Mouse (Mus musculus) olfactory bulb, adult 2 months (tissue): ENCODE measurements around the gene Rpl27. TPM values are rescaled to one million over a fixed set of nuclear protein-coding genes. Genes with fewer than 3 reads are reported as not detected.
"Not testable (repeated sequence)": the region's sequence is repeated elsewhere in the genome, so short reads cannot be mapped to it uniquely, and the experiment has no call there.

Source experiments
- H3K27ac ChIP-seq: fragments of 200-500 bp; 2 replicates; pipeline ENCODE4 v1.5.1; 2012; ENCODE audit warnings: low read depth, low read length; ENCODE audit not compliant: insufficient read depth
- H3K4me1 ChIP-seq: fragments of 200-500 bp; 2 replicates; pipeline ENCODE4 v1.6.1; 2012; ENCODE audit warnings: low read length; ENCODE audit not compliant: control insufficient read depth, insufficient read depth
- H3K4me3 ChIP-seq: fragments of 200-500 bp; 2 replicates; pipeline ENCODE4 v1.5.1; 2012; ENCODE audit warnings: mild to moderate bottlenecking, low read depth, low read length, moderate library complexity; ENCODE audit not compliant: insufficient read depth
- CTCF ChIP-seq: fragments of 200-500 bp; IDR thresholded peaks from 2 replicates; pipeline ENCODE4 v1.5.1; 2012; ENCODE audit warnings: low read depth, mild to moderate bottlenecking, low read length, moderate library complexity; ENCODE audit not compliant: insufficient read depth
- POLR2A ChIP-seq: fragments of 200-500 bp; IDR thresholded peaks from 2 replicates; pipeline ENCODE4 v1.6.1; 2012; ENCODE audit warnings: mild to moderate bottlenecking, low read depth, low read length, moderate library complexity; ENCODE audit not compliant: insufficient read depth
- WGBS: fragments of 180-500 bp; shearing (Covaris S2); methylation state at CpG from one replicate; pipeline ENCODE4 v1.1.7; 2018; 5-methylcytosine and 5-hydroxymethylcytosine counted together
- polyA plus RNA-seq: library from polyadenylated mRNA; stranded (reverse); fragments of >200 nt; gene quantifications from 2 replicates; pipeline ENCODE4 v1.2.4, GENCODE M21; 2012; ENCODE audit warnings: low replicate concordance; ENCODE audit not compliant: missing spikeins, insufficient read depth, insufficient read length

Rpl27 gene
- polyA plus RNA-seq, 1 experiment = not detected

- under 1% methylated on average over 51 of the region's 51 CpGs for WGBS
- Histone ChIP-seq H3K27ac (peak overlapping the region; percentile 65), H3K4me3 (peak overlapping the region; percentile 99), H3K4me1 (peaks cover 32% of the 10 kb centered on the region)
- TF ChIP-seq CTCF = no peak
- TF ChIP-seq POLR2A = 0 out of 2 replicates have a peak, but pooled peaks have one; percentile 9
Observed at GRCm38 (mm10) chr11:101465101-101465868, 23.2 kb downstream of the Rpl27 start.

- TF ChIP-seq POLR2A (peak; percentile 28; the same call in 1 of the 2 replicates), CTCF (no peak)
- peak within 1 kb of the TSS; percentile 65 for H3K27ac ChIP-seq
- WGBS = under 1% methylated on average over 60 of the region's 60 CpGs
- peak within 1 kb of the TSS; percentile 99 for H3K4me3 ChIP-seq
- H3K4me1 ChIP-seq = peaks cover 32% of the 10 kb centered on the region
Observed at GRCm38 (mm10) chr11:101465869-101466551, 23.9 kb downstream of the Rpl27 start, which contains the start of gene Vat1. Gene Vat1 (minus strand): TSS chr11:101466230.

GRCm38 (mm10) chr11:101466552-101466950, 24.5 kb downstream of the Rpl27 start:
- H3K4me1 ChIP-seq = peaks cover 32% of the 10 kb centered on the region
- not testable (repeated sequence) for H3K27ac ChIP-seq, H3K4me3 ChIP-seq
- 53% methylated on average over 5 of the region's 5 CpGs for WGBS

- under 1% methylated on average over 52 of the region's 54 CpGs for WGBS
- Histone ChIP-seq H3K4me1 (peaks cover 26% of the 10 kb centered on the region), H3K27ac (peak overlapping the region; percentile 47; the same call in 1 of the 2 replicates), H3K4me3 (peak overlapping the region; percentile 58)
- 0 out of 2 replicates have a peak, but pooled peaks have one; percentile 26 for TF ChIP-seq POLR2A
- TF ChIP-seq CTCF = peak; percentile 42; the same call in 1 of the 2 replicates
Observed at GRCm38 (mm10) chr11:101467477-101468262, 25.6 kb downstream of the Rpl27 start.

- TF ChIP-seq CTCF = no peak
- 0 out of 2 replicates have a peak, but pooled peaks have one; percentile 14 for TF ChIP-seq POLR2A
- Histone ChIP-seq H3K4me1 (peaks cover 21% of the 10 kb centered on the region), H3K27ac (peak overlapping the region; percentile 16; the same call in 1 of the 2 replicates), H3K4me3 (peak overlapping the region; percentile 58)
- under 1% methylated on average over 31 of the region's 31 CpGs for WGBS
Observed at GRCm38 (mm10) chr11:101468263-101468688, 26.2 kb downstream of the Rpl27 start.

- H3K4me3 ChIP-seq = peak overlapping the region; percentile 58
- TF ChIP-seq CTCF (no peak), POLR2A (no peak)
- H3K4me1 ChIP-seq = peaks cover 19% of the 10 kb centered on the region
- H3K27ac ChIP-seq = 0 out of 2 replicates have a peak overlapping the region, but pooled peaks have one; percentile 16
- 6% methylated on average over 13 of the region's 13 CpGs for WGBS
Observed at GRCm38 (mm10) chr11:101468731-101469130, 26.6 kb downstream of the Rpl27 start.

- H3K4me3 ChIP-seq = 0 out of 2 replicates have a peak overlapping the region, but pooled peaks have one; percentile 58
- 25% methylated on average over 4 of the region's 4 CpGs for WGBS
- peaks cover 16% of the 10 kb centered on the region for H3K4me1 ChIP-seq
- no peak for TF ChIP-seq CTCF
- no peak overlapping the region for H3K27ac ChIP-seq
Observed at GRCm38 (mm10) chr11:101469155-101469554, 27.1 kb downstream of the Rpl27 start.

GRCm38 (mm10) chr11:101470206-101470605, 28.1 kb downstream of the Rpl27 start:
- Histone ChIP-seq H3K4me3 (no peak overlapping the region), H3K27ac (no peak overlapping the region), H3K4me1 (peaks cover 9% of the 10 kb centered on the region)
- WGBS = 41% methylated on average over 7 of the region's 7 CpGs
- TF ChIP-seq POLR2A (no peak), CTCF (no peak)

- Histone ChIP-seq H3K4me1 (peaks cover 4% of the 10 kb centered on the region), H3K27ac (no peak overlapping the region), H3K4me3 (no peak overlapping the region)
- 46% methylated on average over 3 of the region's 3 CpGs for whole genome bisulfite sequencing
- TF ChIP-seq CTCF (no peak), POLR2A (no peak)
Observed at GRCm38 (mm10) chr11:101471926-101472325, 29.8 kb downstream of the Rpl27 start.
